Mouse (Mus musculus) small intestine, adult 2 months (tissue): ENCODE measurements around the gene Klhl2. TPM values are rescaled to one million over a fixed set of nuclear protein-coding genes. Genes with fewer than 3 reads are reported as not detected.

Experiments
- H3K27ac ChIP-seq: fragments of 200-500 bp; 2 replicates; pipeline ENCODE4 v1.5.1; 2012; ENCODE audit warnings: low read depth, low read length, control low read depth, inconsistent platforms; ENCODE audit not compliant: insufficient read depth
- H3K27me3 ChIP-seq: fragments of 200-500 bp; 2 replicates; pipeline ENCODE4 v1.6.1; 2012; ENCODE audit warnings: mild to moderate bottlenecking, moderate library complexity, low read length, inconsistent platforms; ENCODE audit not compliant: control insufficient read depth, insufficient read depth
- H3K36me3 ChIP-seq: fragments of 200-500 bp; 2 replicates; pipeline ENCODE4 v1.6.1; 2012; ENCODE audit warnings: mild to moderate bottlenecking, low read length, control low read depth, inconsistent platforms; ENCODE audit not compliant: control insufficient read depth, insufficient read depth
- H3K4me1 ChIP-seq: fragments of 200-500 bp; 2 replicates; pipeline ENCODE4 v1.6.1; 2012; ENCODE audit warnings: low read length, inconsistent platforms, mixed read lengths; ENCODE audit not compliant: control insufficient read depth, insufficient read depth, insufficient read length
- H3K4me3 ChIP-seq: fragments of 200-500 bp; 2 replicates; pipeline ENCODE4 v1.5.1; 2012; ENCODE audit warnings: low read depth, mild to moderate bottlenecking, control low read depth, inconsistent platforms, low read length, moderate library complexity
- CTCF ChIP-seq: fragments of 200-500 bp; IDR thresholded peaks from 2 replicates; pipeline ENCODE4 v1.5.1; 2012; ENCODE audit warnings: low read depth, mild to moderate bottlenecking, control low read depth, inconsistent platforms, low read length, moderate library complexity, mixed read lengths; ENCODE audit not compliant: insufficient replicate concordance, insufficient read length; ENCODE audit errors: extremely low read depth
- POLR2A ChIP-seq: fragments of 200-500 bp; IDR thresholded peaks from 2 replicates; pipeline ENCODE4 v1.6.1; 2012; ENCODE audit warnings: low read depth, mild to moderate bottlenecking, control low read depth, inconsistent platforms, low read length, moderate library complexity
- WGBS: fragments of 180-500 bp; shearing (Covaris S2); methylation state at CpG from one replicate; pipeline ENCODE4 v1.1.7; 2018; 5-methylcytosine and 5-hydroxymethylcytosine counted together
- polyA plus RNA-seq: library from polyadenylated mRNA; depleted of rRNA; stranded (reverse); fragments of >200 nt; gene quantifications from 2 replicates; pipeline ENCODE4 v1.2.3, GENCODE M21; 2012

Gene Klhl2
- polyA plus RNA-seq, 1 experiment, result 6.0 TPM

- H3K36me3 ChIP-seq, result peaks cover 12% of the 10 kb centered on the region
- H3K27me3 ChIP-seq, result no peaks in the 10 kb centered on the region
- peak within 1 kb of the TSS; percentile 84 for H3K4me3 ChIP-seq
- H3K27ac ChIP-seq, result peak within 1 kb of the TSS; percentile 61
- peaks cover 8% of the 10 kb centered on the region; the same call in 1 of the 2 replicates for H3K4me1 ChIP-seq
- no peak for TF ChIP-seq CTCF
- TF ChIP-seq POLR2A, result peak; percentile 98
- WGBS, result under 1% methylated on average over 60 of the region's 60 CpGs
Measured at GRCm38 (mm10) chr8:64733271-64733943, 116.4 kb downstream of the Klhl2 start, which contains the start of gene Msmo1. Gene Msmo1, minus strand, starts transcription at chr8:64733792.

GRCm38 (mm10) chr8:64732596-64732995 lies 117.2 kb downstream of the Klhl2 start:
- TF ChIP-seq POLR2A (no peak), CTCF (no peak)
- Histone ChIP-seq H3K27me3 (no peaks in the 10 kb centered on the region), H3K27ac (no peak overlapping the region), H3K4me1 (peaks cover 8% of the 10 kb centered on the region; the same call in 1 of the 2 replicates), H3K4me3 (peak overlapping the region; percentile 84; the same call in 1 of the 2 replicates), H3K36me3 (peaks cover 15% of the 10 kb centered on the region)
- 5% methylated on average over 9 of the region's 9 CpGs for WGBS

- Histone ChIP-seq H3K27me3 (no peaks in the 10 kb centered on the region), H3K4me3 (no peak overlapping the region), H3K36me3 (peaks cover 49% of the 10 kb centered on the region), H3K4me1 (peaks cover 3% of the 10 kb centered on the region; the same call in 1 of the 2 replicates), H3K27ac (no peak overlapping the region)
- WGBS, result 68% methylated on average over 7 of the region's 7 CpGs
- TF ChIP-seq CTCF, result no peak
- no peak for TF ChIP-seq POLR2A
Measured at GRCm38 (mm10) chr8:64728156-64728555, 121.7 kb downstream of the Klhl2 start.

GRCm38 (mm10) chr8:64726190-64726695 lies 123.6 kb downstream of the Klhl2 start:
- Histone ChIP-seq H3K27ac (no peak overlapping the region), H3K4me1 (peaks cover 3% of the 10 kb centered on the region; the same call in 1 of the 2 replicates), H3K27me3 (no peaks in the 10 kb centered on the region), H3K36me3 (peaks cover 58% of the 10 kb centered on the region), H3K4me3 (no peak overlapping the region)
- 65% methylated on average over 4 of the region's 4 CpGs for WGBS
- no peak for TF ChIP-seq POLR2A
- TF ChIP-seq CTCF, result no peak

- Histone ChIP-seq H3K4me1 (peaks cover 2% of the 10 kb centered on the region; the same call in 1 of the 2 replicates), H3K4me3 (no peak overlapping the region), H3K36me3 (peaks cover 69% of the 10 kb centered on the region), H3K27me3 (no peaks in the 10 kb centered on the region), H3K27ac (no peak overlapping the region)
- no peak for TF ChIP-seq POLR2A
- TF ChIP-seq CTCF, result no peak
- WGBS, result 90% methylated on average over 2 of the region's 2 CpGs
Measured at GRCm38 (mm10) chr8:64723206-64723605, 126.6 kb downstream of the Klhl2 start.

- 92% methylated on average over 7 of the region's 7 CpGs for WGBS
- no peaks in the 10 kb centered on the region for H3K27me3 ChIP-seq
- H3K4me1 ChIP-seq, result no peaks in the 10 kb centered on the region
- no peak overlapping the region for H3K27ac ChIP-seq
- H3K36me3 ChIP-seq, result peaks cover 48% of the 10 kb centered on the region
- TF ChIP-seq POLR2A, result no peak
- no peak for TF ChIP-seq CTCF
- H3K4me3 ChIP-seq, result no peak overlapping the region
Measured at GRCm38 (mm10) chr8:64717868-64718267, 131.9 kb downstream of the Klhl2 start.

- WGBS, result 84% methylated on average over 7 of the region's 7 CpGs
- peaks cover 10% of the 10 kb centered on the region for H3K36me3 ChIP-seq
- no peak overlapping the region for H3K4me3 ChIP-seq
- no peaks in the 10 kb centered on the region for H3K4me1 ChIP-seq
- no peak for TF ChIP-seq CTCF
- TF ChIP-seq POLR2A, result no peak
- H3K27ac ChIP-seq, result no peak overlapping the region
- H3K27me3 ChIP-seq, result no peaks in the 10 kb centered on the region
Measured at GRCm38 (mm10) chr8:64712499-64712898, 137.3 kb downstream of the Klhl2 start.
